Mouse (Mus musculus) adrenal gland, adult 8-10 months (tissue): Measurements from ENCODE around the gene Ghrhr. TPM values are rescaled to one million over a fixed set of nuclear protein-coding genes. Genes with fewer than 3 reads are reported as not detected.

Experiments used
- DNase-seq: peaks from one replicate; pipeline ENCODE4 v3.0.0; 2022
- total RNA-seq, 4 experiments: library from RNA; stranded (reverse); gene quantifications; 2 replicates each; pipeline ENCODE4 v1.2.4; 2022

Ghrhr gene
- total RNA-seq, 4 experiments from 2014 or later: not detected

- DNase-seq: no peak
Measured at GRCm38 (mm10) chr6:55353711-55354445, 22.2 kb upstream of the Ghrhr start.

DNA sequence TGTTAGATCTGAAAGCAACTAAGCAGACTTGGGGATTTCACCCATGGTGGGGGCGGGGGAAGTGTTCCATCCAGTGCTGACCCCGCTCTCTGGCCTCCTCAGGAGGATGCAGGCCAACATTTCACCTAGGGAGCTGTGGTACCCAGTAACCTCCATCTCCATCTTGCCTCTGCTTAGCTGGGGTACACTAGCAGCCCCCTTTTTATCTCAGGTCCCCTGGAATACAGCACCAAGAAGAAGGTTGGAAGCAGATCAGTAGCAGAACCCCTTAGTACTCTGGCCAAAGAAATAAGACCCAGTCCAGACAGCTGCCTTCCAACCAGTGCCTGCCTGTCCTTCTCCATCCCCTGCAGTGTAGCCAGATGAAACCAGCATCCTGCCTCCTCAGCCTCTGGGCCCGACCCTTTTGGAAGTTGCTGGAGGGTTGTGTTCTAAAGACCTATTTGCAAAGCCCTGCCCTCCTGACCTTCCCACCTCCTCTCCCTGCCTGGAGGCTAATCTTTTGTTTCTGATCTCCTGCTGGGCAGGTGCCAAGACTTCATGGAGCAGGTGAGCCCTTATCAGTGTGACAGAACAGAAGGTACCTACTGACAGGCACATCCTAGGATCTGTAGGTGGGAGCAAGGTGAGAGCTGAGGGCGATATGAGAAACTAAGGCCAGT, 21.5 kb upstream of the Ghrhr start:
- DNase-seq: no peak

- no peak for DNase-seq
Measured at GRCm38 (mm10) chr6:55355575-55355974, 20.5 kb upstream of the Ghrhr start.

- DNase-seq: no peak
Measured at GRCm38 (mm10) chr6:55356017-55356703, 19.9 kb upstream of the Ghrhr start.

DNA sequence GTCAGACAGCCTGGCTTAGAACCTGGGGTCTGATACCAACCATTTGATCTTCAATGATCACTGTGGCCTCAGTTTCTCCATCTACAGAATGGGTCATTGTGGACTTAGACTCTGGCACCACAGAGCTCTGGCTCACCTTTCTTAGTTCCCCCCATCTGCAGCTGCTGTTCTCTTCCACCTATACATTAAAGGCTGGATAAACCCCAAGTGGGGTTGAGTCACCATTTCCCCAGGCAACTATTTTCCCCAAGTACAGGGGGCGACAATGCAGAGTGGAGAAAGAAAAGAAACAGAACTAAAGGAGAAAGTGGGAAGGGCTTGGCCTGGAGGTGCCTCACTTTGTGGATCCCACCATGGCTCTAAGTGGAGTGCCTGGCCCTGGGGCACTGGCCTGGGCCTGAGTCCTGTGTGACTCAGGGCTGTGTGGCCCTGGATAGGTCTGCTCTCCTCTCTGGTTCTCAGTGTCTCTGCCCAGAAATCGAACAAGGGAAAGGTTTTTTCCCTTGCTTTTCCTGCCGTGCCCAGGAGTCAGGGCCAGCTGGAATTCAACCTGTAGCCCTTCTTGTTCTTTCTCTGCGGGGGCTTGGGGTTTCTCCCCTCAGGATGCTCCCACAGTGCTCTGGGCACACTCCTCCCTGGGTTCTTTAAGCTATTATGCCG, 19.0 kb upstream of the Ghrhr start:
- DNase-seq: no peak

GRCm38 (mm10) chr6:55357636-55358031, 18.5 kb upstream of the Ghrhr start:
- no peak for DNase-seq

GRCm38 (mm10) chr6:55358731-55359143, 17.4 kb upstream of the Ghrhr start:
- DNase-seq: no peak

DNA sequence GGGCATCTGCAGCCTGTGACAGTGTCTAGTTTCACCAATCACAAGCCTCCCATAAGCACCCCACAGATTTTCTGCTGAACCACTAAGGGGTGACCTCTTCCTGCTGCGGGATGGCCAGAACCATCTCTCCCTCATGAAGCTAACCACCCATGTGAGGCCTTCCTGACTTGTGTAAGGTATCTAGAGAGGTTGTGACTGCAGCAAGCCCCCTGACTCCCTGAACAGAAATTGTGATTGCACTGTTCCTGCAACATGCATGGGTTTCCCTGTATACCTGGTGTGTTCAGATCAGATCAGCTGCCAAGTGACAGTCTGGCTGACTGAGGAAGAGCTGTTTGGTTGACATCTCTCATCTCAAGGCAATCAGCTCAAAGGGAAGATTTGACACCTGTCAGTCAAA, 13.4 kb upstream of the Ghrhr start:
- no peak for DNase-seq

- no peak for DNase-seq
Measured at GRCm38 (mm10) chr6:55367126-55367525, 9.0 kb upstream of the Ghrhr start.

DNA sequence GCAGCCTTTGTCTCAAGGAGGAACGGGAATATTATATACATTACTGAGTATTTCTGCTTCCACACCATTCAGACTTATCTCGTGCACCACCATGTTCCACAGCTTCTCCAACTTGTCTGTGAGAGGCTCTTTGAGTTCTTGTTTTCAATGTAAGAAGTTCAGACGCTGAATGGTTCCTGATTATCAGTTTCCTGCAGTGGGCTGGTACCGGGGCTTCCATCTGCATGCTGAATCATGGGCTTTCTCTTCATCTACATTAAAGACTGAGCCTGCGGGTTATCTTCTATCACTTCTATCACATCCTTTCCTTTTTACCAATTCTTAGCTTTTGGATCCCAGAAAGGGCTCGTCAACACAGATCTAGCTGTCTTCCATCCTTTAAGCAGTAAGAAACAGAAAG, 5.3 kb upstream of the Ghrhr start:
- DNase-seq: no peak

DNA sequence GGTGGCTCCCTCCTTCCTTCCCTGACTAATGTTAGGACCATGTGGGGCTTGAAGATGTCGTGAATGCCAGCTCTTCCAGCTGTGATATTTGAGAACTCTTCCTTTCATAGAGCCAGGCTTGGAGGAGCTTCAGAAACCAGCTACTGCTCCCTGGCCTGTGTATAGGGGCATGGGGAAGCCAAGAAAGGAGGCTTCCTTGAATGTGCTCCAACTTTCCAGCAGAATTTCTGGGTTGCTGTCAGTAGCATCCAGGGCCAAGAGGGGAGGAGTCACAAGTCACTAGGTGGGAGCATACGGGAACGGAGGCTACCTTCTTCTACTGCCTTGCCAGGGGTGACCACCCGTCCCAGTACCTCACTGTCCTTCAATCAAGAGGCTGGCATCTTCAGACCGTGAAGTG, 416 bp downstream of the Ghrhr start:
- no peak for DNase-seq

DNA sequence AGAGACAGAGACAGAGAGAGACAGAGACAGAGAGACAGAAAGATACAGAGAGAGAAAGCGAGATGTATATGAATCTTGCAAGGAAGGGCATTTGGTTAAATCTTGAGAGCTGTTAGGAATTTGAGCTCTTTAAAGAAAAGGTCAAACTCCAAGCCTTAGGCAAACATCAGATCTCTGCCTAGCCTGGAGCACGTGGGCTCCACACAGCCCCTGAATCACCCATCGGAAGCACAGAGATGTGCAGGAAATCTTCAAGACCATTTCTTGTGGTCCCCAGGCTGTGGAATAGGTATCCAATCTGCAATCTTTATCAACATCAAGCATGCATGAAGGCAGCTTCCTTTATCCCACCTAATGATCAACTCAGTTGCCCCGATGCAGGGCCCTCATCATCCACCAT, 1.4 kb downstream of the Ghrhr start:
- no peak for DNase-seq

DNA sequence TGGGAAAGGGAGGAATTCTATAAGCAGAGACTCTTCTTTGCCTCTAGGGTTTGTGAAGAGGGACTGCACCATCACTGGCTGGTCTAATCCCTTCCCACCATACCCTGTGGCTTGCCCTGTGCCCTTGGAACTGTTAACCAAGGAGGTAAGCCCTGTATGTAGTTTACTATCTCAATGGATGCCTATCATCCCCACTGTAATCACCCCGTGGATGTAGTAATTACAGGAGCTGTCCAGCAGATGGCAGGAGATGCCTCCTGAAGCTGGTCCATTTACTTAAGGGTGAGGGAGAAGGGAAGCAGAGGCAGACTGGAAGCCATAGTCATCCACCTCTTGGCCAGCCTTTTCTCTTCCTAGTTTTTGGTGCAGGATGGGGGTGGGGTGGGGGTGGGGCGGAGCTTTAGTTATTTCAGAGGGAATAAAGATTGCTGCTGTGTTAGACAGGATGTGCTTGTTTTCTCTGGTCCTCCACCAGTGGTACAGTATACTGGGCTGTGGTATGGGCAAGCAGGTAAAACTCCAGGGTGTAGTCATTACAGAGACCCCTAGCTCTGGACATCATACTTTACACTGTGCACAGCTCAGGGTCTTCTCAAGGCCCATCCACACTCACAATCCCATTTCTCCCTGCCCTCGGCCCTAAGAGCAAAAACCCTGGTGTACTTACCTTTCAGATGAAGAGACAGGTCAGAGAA, 3.7 kb downstream of the Ghrhr start:
- no peak for DNase-seq

DNA sequence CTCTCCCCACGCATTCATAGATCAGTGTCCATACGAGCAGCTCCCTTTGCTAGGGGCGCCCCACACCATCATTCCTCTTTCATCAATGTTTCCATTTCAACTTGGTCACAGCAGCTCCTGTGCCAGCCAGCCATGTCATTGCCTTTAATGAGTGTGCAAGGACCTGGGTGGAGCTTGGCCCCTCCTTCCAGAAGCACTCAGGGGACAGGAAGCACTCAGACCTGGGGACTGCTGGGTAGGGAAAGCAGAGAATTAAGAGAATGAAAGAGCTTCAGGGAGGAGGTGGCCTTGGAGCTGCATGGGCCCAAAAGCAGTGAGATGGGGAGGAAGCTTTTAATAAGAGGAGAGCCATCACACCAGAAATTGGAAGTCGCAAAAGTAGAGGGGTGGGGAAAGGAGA, 5.9 kb downstream of the Ghrhr start:
- no peak for DNase-seq

DNA sequence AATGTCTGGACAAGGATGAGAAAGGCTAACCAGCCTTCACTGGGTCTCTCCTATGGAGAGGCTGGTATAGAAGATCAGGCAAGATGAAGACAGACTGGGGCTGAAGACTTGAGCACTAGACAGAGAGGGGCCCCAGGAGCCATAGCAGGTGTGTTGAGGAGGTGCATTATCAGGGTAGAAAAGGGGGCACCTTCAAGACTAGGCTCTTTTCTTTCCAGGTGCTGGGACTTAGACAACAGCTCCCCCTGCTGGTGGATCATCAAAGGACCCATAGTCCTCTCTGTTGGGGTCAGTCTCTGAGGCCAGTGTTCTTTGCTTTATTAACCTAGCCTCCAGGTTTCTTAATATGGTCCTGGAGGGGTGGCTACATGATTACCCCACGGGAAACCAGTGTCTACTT, 7.8 kb downstream of the Ghrhr start:
- no peak for DNase-seq

- DNase-seq: no peak
Measured at GRCm38 (mm10) chr6:55384356-55384951, 8.4 kb downstream of the Ghrhr start.

- DNase-seq: no peak
Measured at GRCm38 (mm10) chr6:55388546-55389169, 12.6 kb downstream of the Ghrhr start.

DNA sequence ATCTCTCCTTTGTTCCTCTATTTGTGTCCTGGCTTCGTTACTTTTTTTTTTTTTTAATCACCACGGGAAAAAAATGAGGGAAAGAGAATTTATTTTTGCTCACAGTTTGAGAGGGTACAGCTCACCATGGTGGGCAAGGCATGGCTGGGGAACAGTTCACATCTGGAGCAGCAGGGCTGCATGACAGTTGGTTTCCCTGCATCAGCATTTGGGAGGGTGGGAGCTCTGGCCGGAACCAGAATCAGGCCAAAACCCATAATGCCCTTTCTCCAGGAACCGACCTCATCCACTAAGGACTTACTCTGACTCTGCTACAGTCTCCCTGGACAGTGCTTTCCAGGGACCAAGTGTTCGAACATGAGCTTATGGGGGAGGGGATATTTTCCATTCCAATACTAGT, 13.2 kb downstream of the Ghrhr start:
- no peak for DNase-seq

GRCm38 (mm10) chr6:55391814-55392213, 15.7 kb downstream of the Ghrhr start:
- no peak for DNase-seq

DNA sequence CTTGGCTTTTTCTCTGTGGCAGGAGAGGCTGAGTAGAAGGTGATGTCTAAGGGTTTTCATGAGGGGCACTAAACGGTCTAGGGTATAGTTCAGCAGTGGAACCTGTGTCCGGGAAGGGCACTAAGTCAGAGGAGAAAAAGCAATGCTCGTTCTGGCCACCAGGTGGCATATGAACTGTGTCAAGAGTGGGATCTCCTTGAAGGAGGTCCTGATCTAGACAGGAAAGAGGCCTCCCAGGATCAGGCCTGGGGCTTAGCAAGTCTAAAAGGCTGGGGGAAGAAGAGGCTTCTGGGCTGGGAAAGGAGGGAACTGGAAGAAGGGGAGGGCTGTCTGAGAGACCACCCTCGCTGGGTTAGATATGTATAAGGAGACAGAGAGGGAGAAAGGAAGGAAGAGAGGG, 16.4 kb downstream of the Ghrhr start:
- no peak for DNase-seq

DNA sequence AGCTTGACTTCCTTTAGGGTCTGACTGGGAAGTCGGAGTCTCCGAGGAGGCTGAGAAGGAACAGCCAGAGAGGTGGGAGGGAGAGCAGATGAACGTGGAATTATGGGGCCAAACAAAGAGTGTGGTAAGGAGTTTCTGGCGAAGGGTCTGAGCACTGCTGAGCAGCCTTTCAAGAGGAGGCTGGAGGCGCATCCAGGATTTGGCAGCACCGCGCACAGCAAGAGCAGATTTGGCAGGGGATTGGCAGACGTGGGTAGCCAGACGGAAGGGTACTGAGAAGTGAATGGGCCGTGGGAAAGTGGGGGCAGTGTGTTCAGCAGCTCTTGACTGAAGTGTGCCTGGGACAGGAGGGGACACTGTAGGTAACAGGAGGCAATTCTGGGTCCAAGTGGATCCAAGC, 18.8 kb downstream of the Ghrhr start:
- no peak for DNase-seq

DNA sequence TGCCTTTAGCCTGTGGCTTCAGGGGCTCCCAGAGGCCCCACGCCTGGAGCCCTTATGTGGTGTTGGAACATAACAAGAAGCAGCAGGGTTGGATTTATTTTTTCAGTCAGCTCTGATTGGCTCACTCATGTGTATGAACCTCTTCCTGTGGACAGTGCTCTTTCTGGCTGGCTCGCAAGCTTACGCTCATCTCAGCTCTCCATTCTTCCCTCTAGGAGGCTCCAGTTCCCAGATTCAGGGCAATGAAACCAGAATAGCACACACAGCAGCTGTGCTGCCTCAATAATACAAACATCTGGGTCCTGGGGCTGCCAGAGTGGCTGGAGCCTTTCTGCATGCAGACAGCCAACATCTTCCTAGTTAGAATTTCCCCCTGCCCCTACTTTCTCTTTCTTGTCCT, 20.1 kb downstream of the Ghrhr start:
- peak; percentile 11 for DNase-seq
